Mouse (Mus musculus): ENCODE data around the gene Tbca. TPM values are rescaled to one million over a fixed set of nuclear protein-coding genes. Genes with fewer than 3 reads are reported as not detected.

The Tbca gene
- total RNA-seq, 4 experiments from 2014 or later: 125 to 134 (median 128) TPM

- DNase-seq (ENCODE audit: low spot score in 2 of 2): no peak
Observed at GRCm38 (mm10) chr13:94877991-94878745, 89.5 kb downstream of the Tbca start.

- no peak for DNase-seq (ENCODE audit: low spot score in 2 of 2)
Observed at GRCm38 (mm10) chr13:94881201-94881600, 92.5 kb downstream of the Tbca start.

GRCm38 (mm10) chr13:94882221-94882620 is 93.5 kb downstream of the Tbca start:
- DNase-seq (ENCODE audit: low spot score in 2 of 2): no peak

- no peak for DNase-seq (ENCODE audit: low spot score in 2 of 2)
Observed at GRCm38 (mm10) chr13:94882711-94883145, 94.0 kb downstream of the Tbca start.

GRCm38 (mm10) chr13:94883163-94883965 is 94.7 kb downstream of the Tbca start:
- DNase-seq (ENCODE audit: low spot score in 2 of 2): no peak

GRCm38 (mm10) chr13:94883966-94884960 is 95.6 kb downstream of the Tbca start:
- peak in 1 of 2 experiments; percentile 23 for DNase-seq (ENCODE audit: low spot score in 2 of 2)

GRCm38 (mm10) chr13:94885291-94886235 is 96.9 kb downstream of the Tbca start:
- no peak for DNase-seq (ENCODE audit: low spot score in 2 of 2)

Other genes with a start within 250 kb of the Tbca start
- under 1 TPM; 0.17 to 0.84 (median 0.39) TPM for gene Otp, start 86.7 kb downstream of the Tbca start, total RNA-seq (2022)
- gene Wdr41, start 187.4 kb downstream of the Tbca start, total RNA-seq (2022): 10 to 100 TPM; 17.5 to 22.8 (median 21.4) TPM

All from left cerebral cortex, adult 8-10 months (tissue).